Mouse (Mus musculus) urinary bladder, postnatal 14 days (tissue): ENCODE measurements around the gene Crtap.

ENCODE experiments used
- DNase-seq: peaks from one replicate; pipeline ENCODE4 v3.0.0; 2021; ENCODE audit warnings: low spot score

Crtap gene

DNA sequence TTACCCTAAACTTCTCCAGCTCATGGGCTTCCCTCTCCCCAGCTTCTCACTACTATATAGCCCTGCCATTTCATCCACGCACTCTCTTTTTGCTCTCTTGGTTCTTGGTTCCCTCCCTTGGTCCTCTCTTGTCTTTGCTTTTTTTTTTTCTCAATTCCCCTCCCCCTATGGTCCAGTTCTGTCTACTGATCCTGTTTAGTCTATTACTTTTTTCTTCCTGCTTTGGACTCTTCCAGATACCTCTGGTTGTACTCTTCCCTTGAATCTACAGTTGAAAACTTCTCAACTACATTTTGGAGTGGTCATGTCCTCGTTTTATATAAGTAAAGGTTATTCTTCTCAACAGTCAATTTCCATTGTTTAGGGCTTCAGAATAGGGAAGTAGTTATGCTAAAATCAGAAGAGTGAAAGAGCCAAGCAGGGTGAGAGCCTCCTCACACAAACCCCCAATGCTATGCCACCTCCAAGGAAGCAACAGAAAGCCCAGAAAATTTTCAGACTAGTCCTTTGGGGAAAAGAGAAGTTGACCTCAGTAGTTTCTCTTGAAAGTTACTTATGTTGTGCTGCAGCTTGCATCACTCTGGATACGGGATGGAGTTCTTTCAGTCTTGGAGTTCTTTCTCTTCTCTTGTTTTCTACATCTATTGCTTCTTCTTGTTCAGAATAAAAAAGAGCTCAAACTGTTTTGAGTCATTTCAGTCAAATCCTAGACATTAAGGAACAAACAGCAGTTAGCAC is 64.3 kb downstream of the Crtap start:
- no peak for DNase-seq
